Mouse (Mus musculus) R1 (cell line): Measurements from ENCODE around the gene 4930579F01Rik.

ENCODE experiments used
- DNase-seq: peaks from one replicate; pipeline ENCODE4 v3.0.0-alpha.2; 2018; ENCODE audit warnings: low read depth, low spot score

Gene 4930579F01Rik

GRCm38 (mm10) chr3:138144642-138145171, 48.9 kb downstream of the 4930579F01Rik start, which contains the start of gene Mttp:
Gene Mttp, minus strand, starts transcription at chr3:138144968.
- DNase-seq = peak; percentile 89

GRCm38 (mm10) chr3:138144060-138144641, 49.5 kb downstream of the 4930579F01Rik start:
- DNase-seq = no peak

- DNase-seq = peak; percentile 97
These were observed 50.1 kb downstream of the 4930579F01Rik start, which contains the start of gene Trmt10a for GRCm38 (mm10) chr3:138143315-138144059. Gene Trmt10a, plus strand, starts transcription at chr3:138143448.

- no peak for DNase-seq
These were observed 50.8 kb downstream of the 4930579F01Rik start for GRCm38 (mm10) chr3:138142733-138143314.

- no peak for DNase-seq
These were observed 51.4 kb downstream of the 4930579F01Rik start for GRCm38 (mm10) chr3:138142052-138142732.

GRCm38 (mm10) chr3:138139663-138140062, 54.0 kb downstream of the 4930579F01Rik start:
- DNase-seq = no peak

- peak; percentile 63 for DNase-seq
These were observed 55.5 kb downstream of the 4930579F01Rik start for GRCm38 (mm10) chr3:138138146-138138545.

GRCm38 (mm10) chr3:138134528-138134927, 59.1 kb downstream of the 4930579F01Rik start:
- no peak for DNase-seq

- no peak for DNase-seq
These were observed 59.7 kb downstream of the 4930579F01Rik start for GRCm38 (mm10) chr3:138133916-138134315.

GRCm38 (mm10) chr3:138133463-138133862, 60.2 kb downstream of the 4930579F01Rik start:
- no peak for DNase-seq

GRCm38 (mm10) chr3:138131168-138131567, 62.5 kb downstream of the 4930579F01Rik start:
- no peak for DNase-seq

GRCm38 (mm10) chr3:138130692-138131091, 62.9 kb downstream of the 4930579F01Rik start:
- peak; percentile 56 for DNase-seq

- DNase-seq = no peak
These were observed 64.5 kb downstream of the 4930579F01Rik start for GRCm38 (mm10) chr3:138129110-138129509.

GRCm38 (mm10) chr3:138123842-138124241, 69.8 kb downstream of the 4930579F01Rik start:
- DNase-seq = no peak

GRCm38 (mm10) chr3:138121461-138121860, 72.2 kb downstream of the 4930579F01Rik start:
- no peak for DNase-seq

GRCm38 (mm10) chr3:138119444-138120105, 74.0 kb downstream of the 4930579F01Rik start:
- DNase-seq = no peak

GRCm38 (mm10) chr3:138118831-138119230, 74.8 kb downstream of the 4930579F01Rik start:
- DNase-seq = no peak

GRCm38 (mm10) chr3:138118392-138118791, 75.2 kb downstream of the 4930579F01Rik start:
- DNase-seq = no peak

- DNase-seq = no peak
These were observed 76.8 kb downstream of the 4930579F01Rik start for GRCm38 (mm10) chr3:138116871-138117270.

GRCm38 (mm10) chr3:138114106-138114505, 79.5 kb downstream of the 4930579F01Rik start:
- peak; percentile 57 for DNase-seq
